ENCODE assay signal across 9 mouse cellular contexts in genomic region chr2:25426721-25427191, GRCm38 (mm10). TPM values are rescaled to one million over a fixed set of nuclear protein-coding genes. Genes with fewer than 3 reads are reported as not detected.
A peak's percentile ranks its signal among the peaks of the same experiment; 100 is the strongest.
DNase-seq lines count a peak whose midpoint lies in the region; ATAC-seq and TF ChIP-seq lines count a peak whose summit lies in the region.
"Had no signal": no experiment of that assay in that cellular context is flagged by ENCODE, and none has a peak within 500 bp of the region (broad histone marks: within the 10 kb centered on the region; RNA-seq: fewer than 3 reads in every experiment).

No protein-coding gene starts in this region.

- intact Hi-C loops in heart, adult 2 months (cut with DNase I): loop anchor here (2.0 to 10.0 kb wide), 2 partner anchors 50 to 128 kb away; partner anchors contain the start of gene Edf1
- intact Hi-C loops in heart, postnatal 25 days (cut with DNase I): loop anchor here (1.0 to 5.0 kb wide), 2 partner anchors 50 to 126 kb away; no protein-coding TSS in a partner anchor

- H3K79me2 ChIP-seq in heart, adult 2 months (replicated peaks; ENCODE audit: control insufficient read depth, insufficient read depth, low read length): no peaks in the 10 kb centered on the region

- TF ChIP-seq POLR2A in heart, adult 2 months (IDR thresholded peaks at IDR 0.05; ENCODE audit: insufficient read depth, low read depth, low read length): no peak

- H3K4me3 ChIP-seq in heart, adult 2 months: no peak overlapping the region
- no peak overlapping the region for H3K4me3 ChIP-seq in forebrain, embryonic 11.5 days (ENCODE audit: low read depth, low read length)
- no peak overlapping the region for H3K4me3 ChIP-seq in lung, postnatal 0 days (ENCODE audit: low read depth, low read length)
- H3K4me3 ChIP-seq: lung, embryonic 15.5 days had no signal

- WGBS in heart, adult 2 months: 26% methylated on average over 5 of the region's 5 CpGs
- WGBS in forebrain, embryonic 11.5 days: 29% methylated on average over 5 of the region's 5 CpGs
- WGBS in lung, postnatal 0 days: 24% methylated on average over 5 of the region's 5 CpGs

- H3K9ac ChIP-seq in heart, adult 2 months (ENCODE audit: low read depth, low read length): no peak overlapping the region
- H3K9ac ChIP-seq in forebrain, embryonic 11.5 days (ENCODE audit: low read length): no peak overlapping the region
- H3K9ac ChIP-seq in lung, postnatal 0 days (replicated peaks; ENCODE audit: low read depth): no peak overlapping the region
- H3K9ac ChIP-seq: lung, embryonic 15.5 days had no signal

- DNase-seq in heart, adult 2 months: peak; percentile 69 to 75
- no peak for DNase-seq in heart, postnatal 25 days (ENCODE audit: low spot score)
- DNase-seq in CD8-positive naive resting alpha-beta T cell, adult 2 months (ENCODE audit: low read depth in 2 of 2, low spot score in 2 of 2): peak; percentile 42 to 63
- peak; percentile 83 for DNase-seq in c-Kit-positive CD71-negative TER-119-negative erythroid progenitor cells, embryonic 14.5 days (ENCODE audit: low read depth)
- DNase-seq in forebrain, embryonic 11.5 days (ENCODE audit: low spot score): peak; percentile 91
- DNase-seq in kidney, postnatal 10 days: peak; percentile 82
- DNase-seq in lung, postnatal 0 days (ENCODE audit: low spot score): peak; percentile 67
- DNase-seq in right cerebral cortex, postnatal 4 days: peak; percentile 84

- no peaks in the 10 kb centered on the region for H3K9me3 ChIP-seq in forebrain, embryonic 11.5 days (ENCODE audit: control insufficient read depth, low read length)
- H3K9me3 ChIP-seq in lung, postnatal 0 days (ENCODE audit: low read length): no peaks in the 10 kb centered on the region
- H3K9me3 ChIP-seq: lung, embryonic 15.5 days had no signal

- no peak for ATAC-seq in forebrain, embryonic 11.5 days (replicated peaks; ENCODE audit: low FRiP score)
- 0 out of 2 replicates have a peak, but pooled peaks have one; percentile 11 for ATAC-seq in lung, postnatal 0 days

- no peak overlapping the region for H3K4me2 ChIP-seq in forebrain, embryonic 11.5 days (ENCODE audit: low read depth, low read length, severe bottlenecking)
- H3K4me2 ChIP-seq in lung, postnatal 0 days (replicated peaks; ENCODE audit: low read depth, low read length): no peak overlapping the region
- H3K4me2 ChIP-seq: lung, embryonic 15.5 days had no signal

- peak; percentile 81 for TF ChIP-seq CTCF in heart, adult 2 months (IDR thresholded peaks at IDR 0.05)
- peak; percentile 91 for TF ChIP-seq CTCF in lung, postnatal 0 days (IDR thresholded peaks at IDR 0.05)

- no peak overlapping the region for H3K27ac ChIP-seq in heart, adult 2 months
- no peak overlapping the region for H3K27ac ChIP-seq in forebrain, embryonic 11.5 days (ENCODE audit: low read depth, low read length)
- no peak overlapping the region for H3K27ac ChIP-seq in lung, postnatal 0 days (ENCODE audit: low read length)
- H3K27ac ChIP-seq: lung, embryonic 15.5 days had no signal

- H3K4me1 ChIP-seq in heart, adult 2 months (ENCODE audit: control insufficient read depth, insufficient read depth, low read length): no peaks in the 10 kb centered on the region; the same call in 1 of the 2 replicates
- 0 out of 2 replicates have a peak, but pooled peaks cover 6% of the 10 kb centered on the region for H3K4me1 ChIP-seq in forebrain, embryonic 11.5 days (replicated peaks; ENCODE audit: control insufficient read depth, insufficient read depth, low read length)
- H3K4me1 ChIP-seq in lung, postnatal 0 days (ENCODE audit: insufficient read depth, low read depth, low read length): no peaks in the 10 kb centered on the region

- TF ChIP-seq EP300 in heart, adult 2 months (IDR thresholded peaks at IDR 0.05; ENCODE audit: insufficient read depth, low read depth, low read length): no peak
- TF ChIP-seq EP300 in lung, postnatal 0 days (IDR thresholded peaks at IDR 0.05): no peak

- H3K27me3 ChIP-seq in heart, adult 2 months (ENCODE audit: control insufficient read depth, insufficient read depth, low read length): no peaks in the 10 kb centered on the region
- no peaks in the 10 kb centered on the region; the same call in 1 of the 2 replicates for H3K27me3 ChIP-seq in forebrain, embryonic 11.5 days (ENCODE audit: control insufficient read depth, insufficient read depth, low read length)
- peaks cover 10% of the 10 kb centered on the region; the same call in 1 of the 2 replicates for H3K27me3 ChIP-seq in lung, postnatal 0 days (replicated peaks; ENCODE audit: insufficient read depth, low read length)

- H3K36me3 ChIP-seq in heart, adult 2 months (ENCODE audit: control insufficient read depth, insufficient read depth, low read length): no peaks in the 10 kb centered on the region
- H3K36me3 ChIP-seq in forebrain, embryonic 11.5 days (ENCODE audit: control insufficient read depth, insufficient read depth, low read length): no peaks in the 10 kb centered on the region
- H3K36me3 ChIP-seq in lung, postnatal 0 days (ENCODE audit: insufficient read depth, low read length): no peaks in the 10 kb centered on the region
- H3K36me3 ChIP-seq: lung, embryonic 15.5 days had no signal

RNA-seq across cellular contexts. Expression of gene Abca2, which starts 1.7 kb away (rescaled TPM):
- 10 to 100 TPM; 36.1 to 41.1 TPM for total RNA-seq in heart, adult 2 months (2021)
- 43.4 and 44.2 TPM in 2 replicates for polyA plus RNA-seq in heart, adult 2 months (2012; rRNA removed)
- total RNA-seq in heart, postnatal 25 days (2021): 10 to 100 TPM; 31.2 to 36.2 TPM
- polyA plus RNA-seq in forebrain, embryonic 11.5 days (2014; fragmentation: Nextera tagmentation; extraction: Ambion mirVana): 9.9 and 10.2 TPM in 2 replicates
- 2.7 and 4.0 TPM in 2 replicates for polyA plus RNA-seq in lung, postnatal 0 days (2015; fragmentation: Nextera tagmentation; extraction: Ambion mirVana)

RNA-seq across cellular contexts. Expression of gene Fut7, which starts 3.7 kb away (rescaled TPM):
- under 1 TPM in 1 of 2 experiments, not detected in 1; 0.11 TPM for total RNA-seq in heart, adult 2 months (2021)
- polyA plus RNA-seq in heart, adult 2 months (2012; rRNA removed): 0.43 TPM in 1 of 2 replicates, not detected in the other
- under 1 TPM in 1 of 2 experiments, not detected in 1; 0.34 TPM for total RNA-seq in heart, postnatal 25 days (2021)
- polyA plus RNA-seq in forebrain, embryonic 11.5 days (2014; fragmentation: Nextera tagmentation; extraction: Ambion mirVana): not detected in 2 replicates
- polyA plus RNA-seq in lung, postnatal 0 days (2015; fragmentation: Nextera tagmentation; extraction: Ambion mirVana): 0.32 and 0.45 TPM in 2 replicates

RNA-seq across cellular contexts. Expression of gene Npdc1, which starts 27.6 kb away (rescaled TPM):
- 10 to 100 TPM; 21.3 to 30.4 TPM for total RNA-seq in heart, adult 2 months (2021)
- 47.8 and 52.2 TPM in 2 replicates for polyA plus RNA-seq in heart, adult 2 months (2012; rRNA removed)
- total RNA-seq in heart, postnatal 25 days (2021): 10 to 100 TPM; 25.1 to 27.7 TPM
- polyA plus RNA-seq in forebrain, embryonic 11.5 days (2014; fragmentation: Nextera tagmentation; extraction: Ambion mirVana): 120 and 128 TPM in 2 replicates
- 42.7 and 45.3 TPM in 2 replicates for polyA plus RNA-seq in lung, postnatal 0 days (2015; fragmentation: Nextera tagmentation; extraction: Ambion mirVana)

RNA-seq across cellular contexts. Expression of gene Clic3, which starts 29.9 kb away (rescaled TPM):
- total RNA-seq in heart, adult 2 months (2021): 1 to 10 TPM; 1.4 to 1.8 TPM
- polyA plus RNA-seq in heart, adult 2 months (2012; rRNA removed): 4.8 and 7.4 TPM in 2 replicates
- 1 to 10 TPM; 2.4 to 3.6 TPM for total RNA-seq in heart, postnatal 25 days (2021)
- 0.61 and 0.77 TPM in 2 replicates for polyA plus RNA-seq in forebrain, embryonic 11.5 days (2014; fragmentation: Nextera tagmentation; extraction: Ambion mirVana)
- polyA plus RNA-seq in lung, postnatal 0 days (2015; fragmentation: Nextera tagmentation; extraction: Ambion mirVana): 633 and 715 TPM in 2 replicates

RNA-seq across cellular contexts. Expression of gene Entpd2, which starts 31.1 kb away (rescaled TPM):
- 10 to 100 TPM; 11.1 to 13.5 TPM for total RNA-seq in heart, adult 2 months (2021)
- polyA plus RNA-seq in heart, adult 2 months (2012; rRNA removed): 36.3 and 37.1 TPM in 2 replicates
- 10 to 100 TPM; 10.8 to 13.9 TPM for total RNA-seq in heart, postnatal 25 days (2021)
- polyA plus RNA-seq in forebrain, embryonic 11.5 days (2014; fragmentation: Nextera tagmentation; extraction: Ambion mirVana): 0.23 TPM in 1 of 2 replicates, not detected in the other
- 2.6 and 2.8 TPM in 2 replicates for polyA plus RNA-seq in lung, postnatal 0 days (2015; fragmentation: Nextera tagmentation; extraction: Ambion mirVana)
